Mouse (Mus musculus) hindbrain, embryonic 11.5 days (tissue): Measurements from ENCODE around the gene Capn9. TPM values are rescaled to one million over a fixed set of nuclear protein-coding genes. Genes with fewer than 3 reads are reported as not detected.

Experiments
- ATAC-seq: fragments of 200-750 bp; cut with Nextera tagmentation; 2 replicates; pipeline ENCODE4 v1.8.0; 2017; ENCODE audit warnings: mild to moderate bottlenecking, moderate TSS enrichment, moderate library complexity; ENCODE audit not compliant: low FRiP score
- DNase-seq: peaks from one replicate; pipeline ENCODE4 v3.0.0-alpha.2; 2015; ENCODE audit warnings: low spot score
- H3K27ac ChIP-seq: fragments of 300-500 bp; sonication (generic); 2 replicates; pipeline ENCODE4 v1.5.1; 2014; ENCODE audit warnings: mild to moderate bottlenecking, low read depth, low read length
- H3K27me3 ChIP-seq: fragments of 300-500 bp; sonication (generic); 2 replicates; pipeline ENCODE4 v1.6.1; 2014; ENCODE audit warnings: mild to moderate bottlenecking, low read length, moderate library complexity, mixed read lengths; ENCODE audit not compliant: control insufficient read depth, insufficient read depth
- H3K36me3 ChIP-seq: fragments of 300-500 bp; sonication (generic); 2 replicates; pipeline ENCODE4 v1.6.1; 2014; ENCODE audit warnings: mild to moderate bottlenecking, low read length, moderate library complexity, mixed read lengths; ENCODE audit not compliant: control insufficient read depth, insufficient read depth
- H3K4me1 ChIP-seq: fragments of 300-500 bp; sonication (generic); replicated peaks from 2 replicates; pipeline ENCODE4 v1.6.1; 2014; ENCODE audit warnings: low read length, mixed read lengths; ENCODE audit not compliant: control insufficient read depth, insufficient read depth
- H3K4me2 ChIP-seq: fragments of 300-500 bp; sonication (generic); replicated peaks from 2 replicates; pipeline ENCODE4 v1.6.1; 2014; ENCODE audit warnings: mild to moderate bottlenecking, low read depth, low read length
- H3K4me3 ChIP-seq: fragments of 300-500 bp; sonication (generic); 2 replicates; pipeline ENCODE4 v1.5.1; 2014; ENCODE audit warnings: low read depth, low read length
- H3K9ac ChIP-seq: fragments of 300-500 bp; sonication (generic); 2 replicates; pipeline ENCODE4 v1.6.1; 2014; ENCODE audit warnings: low read depth, low read length
- H3K9me3 ChIP-seq: fragments of 300-500 bp; sonication (generic); 2 replicates; pipeline ENCODE4 v1.6.1; 2016; ENCODE audit warnings: low read length; ENCODE audit not compliant: control insufficient read depth
- WGBS: fragments of 180-500 bp; shearing (Covaris S2); extraction: QIAGEN DNeasy Blood & Tissue Kit; methylation state at CpG from one replicate; pipeline ENCODE4 v1.1.7; 2014; 5-methylcytosine and 5-hydroxymethylcytosine counted together
- polyA plus RNA-seq: library from polyadenylated mRNA; unstranded; fragments of >200 nt; fragmentation: Nextera tagmentation; extraction: Ambion mirVana; gene quantifications from 2 replicates; pipeline ENCODE4 v1.2.1, GENCODE M21; 2014

The Capn9 gene
- polyA plus RNA-seq, 1 experiment from 2014 or later, result not detected

DNA sequence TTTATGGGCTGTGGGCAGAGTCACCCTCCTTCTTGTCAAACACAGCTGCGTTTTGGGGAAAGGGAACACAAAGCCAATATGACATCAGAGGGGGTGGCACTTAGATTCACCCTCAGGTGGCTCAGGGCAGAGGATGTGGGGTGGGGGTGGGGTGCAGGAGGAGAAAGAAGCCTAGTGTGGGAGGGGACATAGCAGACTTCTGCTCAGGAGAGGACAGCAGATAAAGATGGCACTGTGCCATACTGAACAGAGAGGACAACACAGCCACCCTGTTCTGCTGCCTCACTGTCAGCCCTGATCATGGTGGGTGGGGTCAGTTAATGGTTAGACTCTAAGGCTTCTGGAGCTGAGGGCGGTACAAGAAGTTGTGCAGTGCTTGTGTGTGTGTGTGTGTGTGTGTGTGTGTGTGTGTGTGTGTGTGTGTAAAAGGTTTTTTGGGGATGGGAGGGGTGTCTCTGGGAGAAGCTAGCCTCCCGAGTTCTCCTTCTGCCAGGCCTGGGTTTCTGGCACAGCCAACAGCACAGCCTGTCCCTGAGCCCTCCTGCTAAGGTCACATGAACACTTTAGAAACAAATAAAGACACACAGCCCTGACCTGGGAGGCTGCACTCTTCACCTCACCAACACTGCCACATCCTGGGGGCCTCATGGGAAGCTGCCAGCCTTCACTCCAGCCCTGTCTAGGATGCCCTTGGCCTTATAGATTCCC, 10.0 kb downstream of the Capn9 start:
- no peaks in the 10 kb centered on the region for H3K9me3 ChIP-seq
- H3K4me3 ChIP-seq, result no peak overlapping the region
- H3K27ac ChIP-seq, result no peak overlapping the region
- WGBS, result 52% methylated on average over 3 of the region's 3 CpGs
- ATAC-seq (no peak), DNase-seq (no peak)
- no peak overlapping the region for H3K9ac ChIP-seq
- H3K4me2 ChIP-seq, result no peak overlapping the region
- H3K36me3 ChIP-seq, result no peaks in the 10 kb centered on the region
- H3K27me3 ChIP-seq, result no peaks in the 10 kb centered on the region
- H3K4me1 ChIP-seq, result no peaks in the 10 kb centered on the region

- H3K4me3 ChIP-seq, result no peak overlapping the region
- ATAC-seq, result no peak
- WGBS, result 85% methylated on average over 2 of the region's 2 CpGs
Measured at GRCm38 (mm10) chr8:124586556-124586955, 10.6 kb downstream of the Capn9 start.

GRCm38 (mm10) chr8:124589393-124589792, 13.5 kb downstream of the Capn9 start:
- H3K27ac ChIP-seq, result no peak overlapping the region
- WGBS, result 69% methylated on average over 4 of the region's 4 CpGs
- no peak for ATAC-seq
- no peaks in the 10 kb centered on the region for H3K27me3 ChIP-seq
- H3K36me3 ChIP-seq, result no peaks in the 10 kb centered on the region
- no peaks in the 10 kb centered on the region for H3K4me1 ChIP-seq
- H3K4me3 ChIP-seq, result no peak overlapping the region
- DNase-seq, result no peak
- H3K9ac ChIP-seq, result no peak overlapping the region
- no peaks in the 10 kb centered on the region for H3K9me3 ChIP-seq
- H3K4me2 ChIP-seq, result no peak overlapping the region

More at GRCm38 (mm10) chr8:124586556-124586955, 10.6 kb downstream of the Capn9 start:
- Histone ChIP-seq H3K9ac (no peak overlapping the region), H3K4me1 (no peaks in the 10 kb centered on the region), H3K36me3 (no peaks in the 10 kb centered on the region), H3K27ac (no peak overlapping the region), H3K4me2 (no peak overlapping the region), H3K9me3 (no peaks in the 10 kb centered on the region), H3K27me3 (no peaks in the 10 kb centered on the region)
- DNase-seq, result no peak

DNA sequence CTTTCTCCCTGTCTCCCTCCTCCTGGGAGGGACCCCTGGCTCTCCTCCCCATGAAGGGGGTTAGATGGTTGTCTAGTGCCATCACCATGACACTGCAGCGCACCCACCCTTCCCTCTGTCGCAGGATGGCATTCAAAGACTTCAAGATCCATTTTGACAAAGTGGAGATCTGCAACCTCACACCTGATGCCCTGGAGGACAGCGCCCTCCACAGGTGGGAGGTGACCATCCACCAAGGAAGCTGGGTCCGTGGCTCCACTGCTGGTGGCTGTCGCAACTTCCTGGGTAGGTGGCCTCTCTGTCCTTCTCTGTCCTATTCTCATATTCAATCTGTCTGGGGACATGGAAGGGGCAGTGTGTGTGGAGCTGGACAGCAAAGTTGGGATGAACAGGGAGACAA, 28.2 kb downstream of the Capn9 start:
- H3K9me3 ChIP-seq, result no peaks in the 10 kb centered on the region
- DNase-seq, result no peak
- H3K27ac ChIP-seq, result no peak overlapping the region
- H3K4me3 ChIP-seq, result no peak overlapping the region
- no peaks in the 10 kb centered on the region for H3K36me3 ChIP-seq
- H3K27me3 ChIP-seq, result no peaks in the 10 kb centered on the region
- H3K9ac ChIP-seq, result no peak overlapping the region
- 75% methylated on average over 5 of the region's 5 CpGs for WGBS
- no peaks in the 10 kb centered on the region for H3K4me1 ChIP-seq
- H3K4me2 ChIP-seq, result no peak overlapping the region
- no peak for ATAC-seq

DNA sequence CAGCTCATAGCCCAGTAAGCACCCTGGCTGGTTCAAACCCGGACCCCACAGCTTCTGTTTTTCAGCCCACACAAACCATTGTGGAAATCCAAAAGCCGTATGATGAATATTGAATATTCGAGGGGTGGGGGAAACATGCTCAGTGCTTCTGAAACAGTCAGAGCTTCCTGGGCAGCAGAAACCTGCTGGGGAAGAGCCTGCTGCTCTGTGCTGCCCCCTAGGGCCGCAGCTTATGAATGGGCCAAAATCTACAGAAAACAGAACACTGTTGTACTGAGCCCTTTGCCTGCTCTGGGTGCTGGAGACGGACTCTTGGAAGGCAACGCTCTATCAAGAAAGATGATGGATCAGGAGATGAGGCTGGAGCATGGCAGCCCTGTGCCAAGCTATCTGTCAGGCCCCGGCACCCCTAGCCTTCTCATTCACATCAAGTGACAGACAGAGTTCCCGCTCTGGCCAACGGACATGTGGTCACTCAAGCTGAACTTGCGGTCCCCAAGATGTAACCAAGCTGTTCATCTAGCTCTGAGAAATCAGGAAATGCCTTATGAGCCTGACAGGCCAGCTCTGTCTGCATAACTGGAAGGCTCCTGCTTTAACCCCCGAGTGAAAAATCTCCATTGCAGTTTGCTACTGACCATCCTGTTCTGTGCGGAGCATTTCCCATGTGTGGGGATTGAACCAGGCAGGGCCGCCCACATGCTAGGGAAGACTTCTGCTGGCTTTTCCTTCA, 32.5 kb downstream of the Capn9 start:
- Histone ChIP-seq H3K4me1 (no peaks in the 10 kb centered on the region), H3K4me2 (no peak overlapping the region), H3K9ac (no peak overlapping the region), H3K4me3 (no peak overlapping the region), H3K27me3 (no peaks in the 10 kb centered on the region), H3K27ac (no peak overlapping the region), H3K9me3 (no peaks in the 10 kb centered on the region), H3K36me3 (no peaks in the 10 kb centered on the region)
- WGBS, result 78% methylated on average over 13 of the region's 13 CpGs
- no peak for ATAC-seq
- peak; percentile 61 for DNase-seq

GRCm38 (mm10) chr8:124608972-124609353, 33.1 kb downstream of the Capn9 start:
- DNase-seq (no peak), ATAC-seq (no peak)
- no peak overlapping the region for H3K27ac ChIP-seq
- H3K4me2 ChIP-seq, result no peak overlapping the region
- H3K4me3 ChIP-seq, result no peak overlapping the region
- no peaks in the 10 kb centered on the region for H3K9me3 ChIP-seq
- no peaks in the 10 kb centered on the region for H3K4me1 ChIP-seq
- 80% methylated on average over 9 of the region's 9 CpGs for WGBS
- H3K9ac ChIP-seq, result no peak overlapping the region
- H3K36me3 ChIP-seq, result no peaks in the 10 kb centered on the region
- H3K27me3 ChIP-seq, result no peaks in the 10 kb centered on the region

DNA sequence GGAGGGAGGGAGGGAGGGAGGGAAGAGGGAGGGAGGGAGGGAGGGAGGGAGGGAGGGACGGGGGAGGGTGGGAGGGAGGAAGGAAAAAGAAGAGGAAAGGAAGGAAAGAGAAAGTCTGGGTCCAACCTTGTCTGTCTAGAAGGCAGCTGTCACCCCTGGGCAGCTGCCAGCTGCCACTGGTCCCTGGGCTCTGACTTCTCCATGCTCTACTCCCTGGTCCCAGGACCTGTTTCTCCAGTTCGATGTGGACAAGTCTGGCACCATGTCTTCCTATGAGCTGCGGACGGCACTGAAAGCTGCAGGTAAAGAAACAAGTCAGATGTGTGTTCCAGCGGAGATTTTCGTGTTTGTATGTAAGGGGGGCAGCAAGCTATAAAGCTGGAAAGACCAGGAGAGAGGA, 38.4 kb downstream of the Capn9 start:
- H3K9ac ChIP-seq, result no peak overlapping the region
- no peak overlapping the region for H3K4me2 ChIP-seq
- no peak overlapping the region for H3K27ac ChIP-seq
- H3K4me3 ChIP-seq, result no peak overlapping the region
- ATAC-seq, result no peak
- no peaks in the 10 kb centered on the region for H3K36me3 ChIP-seq
- H3K27me3 ChIP-seq, result no peaks in the 10 kb centered on the region
- no peaks in the 10 kb centered on the region for H3K4me1 ChIP-seq
- 88% methylated on average over 5 of the region's 6 CpGs for WGBS
- H3K9me3 ChIP-seq, result no peaks in the 10 kb centered on the region
- DNase-seq, result no peak

DNA sequence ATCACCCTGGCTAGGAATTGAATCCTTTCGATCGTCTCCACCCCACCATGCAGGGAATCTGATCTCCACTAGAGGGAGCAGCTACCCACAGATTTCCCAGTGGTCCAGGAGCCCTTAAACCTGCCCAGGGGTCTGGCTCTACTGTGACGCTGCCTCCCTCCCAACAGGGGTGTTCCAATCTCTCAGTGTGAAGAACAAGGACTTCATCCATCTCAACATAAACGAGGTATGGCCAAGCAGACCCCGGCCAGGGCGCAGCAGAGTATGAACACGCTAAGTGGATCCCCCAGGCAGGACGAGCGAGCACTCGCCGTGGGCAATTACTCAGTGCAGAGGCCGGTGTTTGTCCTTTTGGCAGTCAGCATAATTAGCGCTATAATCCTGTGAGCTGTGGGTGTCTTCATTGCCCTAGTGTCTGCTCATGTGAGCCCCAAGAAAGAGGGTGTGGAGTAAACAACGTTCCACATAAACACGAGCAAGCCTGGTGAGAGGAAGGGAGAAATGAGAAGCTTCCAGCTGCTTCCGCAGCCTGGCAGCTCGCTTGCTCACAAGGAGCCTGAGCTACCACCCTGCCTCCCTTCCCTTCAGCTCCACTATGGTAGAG, 41.5 kb downstream of the Capn9 start:
- H3K4me1 ChIP-seq, result no peaks in the 10 kb centered on the region
- no peaks in the 10 kb centered on the region for H3K27me3 ChIP-seq
- no peaks in the 10 kb centered on the region for H3K9me3 ChIP-seq
- 22% methylated on average over 17 of the region's 17 CpGs for WGBS
- no peak overlapping the region for H3K27ac ChIP-seq
- DNase-seq (peak; percentile 84), ATAC-seq (peak; percentile 70)
- peak overlapping the region; percentile 23; the same call in 1 of the 2 replicates for H3K4me3 ChIP-seq
- peak overlapping the region; percentile 49 for H3K4me2 ChIP-seq
- no peaks in the 10 kb centered on the region for H3K36me3 ChIP-seq
- H3K9ac ChIP-seq, result peak overlapping the region; percentile 56
